Mouse (Mus musculus) heart, embryonic 16.5 days (tissue): ENCODE data around the gene Snn. TPM values are rescaled to one million over a fixed set of nuclear protein-coding genes. Genes with fewer than 3 reads are reported as not detected.

Source experiments
- ATAC-seq: fragments of 200-750 bp; cut with Nextera tagmentation; replicated peaks from 2 replicates; pipeline ENCODE4 v1.8.0; 2017; ENCODE audit warnings: moderate number of reproducible peaks; ENCODE audit not compliant: insufficient read depth, low FRiP score; ENCODE audit errors: extremely low read depth
- H3K27ac ChIP-seq: fragments of 300-500 bp; sonication (generic); 2 replicates; pipeline ENCODE4 v1.5.1; 2014; ENCODE audit warnings: mild to moderate bottlenecking, low read length, control low read depth, moderate library complexity
- H3K27me3 ChIP-seq: fragments of 300-500 bp; sonication (generic); 2 replicates; pipeline ENCODE4 v1.6.1; 2014; ENCODE audit warnings: low read length, mixed read lengths; ENCODE audit not compliant: control insufficient read depth, insufficient read depth
- H3K36me3 ChIP-seq: fragments of 300-500 bp; sonication (generic); 2 replicates; pipeline ENCODE4 v1.6.1; 2014; ENCODE audit not compliant: control insufficient read depth, insufficient read depth
- H3K4me1 ChIP-seq: fragments of 300-500 bp; sonication (generic); 2 replicates; pipeline ENCODE4 v1.6.1; 2014; ENCODE audit warnings: low read length, mixed read lengths; ENCODE audit not compliant: control insufficient read depth, insufficient read depth
- H3K4me2 ChIP-seq: fragments of 300-500 bp; sonication (generic); 2 replicates; pipeline ENCODE4 v1.6.1; 2014; ENCODE audit warnings: low read depth, mild to moderate bottlenecking, control low read depth, low read length
- H3K4me3 ChIP-seq: fragments of 300-500 bp; sonication (generic); 2 replicates; pipeline ENCODE4 v1.5.1; 2014; ENCODE audit warnings: mild to moderate bottlenecking, control low read depth, low read length
- H3K9ac ChIP-seq: fragments of 300-500 bp; sonication (generic); 2 replicates; pipeline ENCODE4 v1.6.1; 2014; ENCODE audit warnings: low read length, control low read depth
- H3K9me3 ChIP-seq: fragments of 300-500 bp; sonication (generic); replicated peaks from 2 replicates; pipeline ENCODE4 v1.6.1; 2016; ENCODE audit warnings: low read length; ENCODE audit not compliant: control insufficient read depth
- WGBS: fragments of 180-500 bp; shearing (Covaris S2); extraction: QIAGEN DNeasy Blood & Tissue Kit; methylation state at CpG from one replicate; pipeline ENCODE4 v1.1.7; 2014; 5-methylcytosine and 5-hydroxymethylcytosine counted together
- polyA plus RNA-seq: library from polyadenylated mRNA; unstranded; fragments of >200 nt; fragmentation: Nextera tagmentation; extraction: Ambion mirVana; gene quantifications from 2 replicates; pipeline ENCODE4 v1.2.1, GENCODE M21; 2015

The Snn gene
- polyA plus RNA-seq, 1 experiment from 2014 or later, result 49.2 TPM

GRCm38 (mm10) chr16:11109198-11109740 is 48.5 kb downstream of the Snn start:
- Histone ChIP-seq H3K27me3 (no peaks in the 10 kb centered on the region), H3K9me3 (no peaks in the 10 kb centered on the region), H3K27ac (no peak overlapping the region), H3K9ac (no peak overlapping the region), H3K4me2 (no peak overlapping the region), H3K4me1 (no peaks in the 10 kb centered on the region), H3K4me3 (no peak overlapping the region), H3K36me3 (0 out of 2 replicates have a peak, but pooled peaks cover 5% of the 10 kb centered on the region)
- ATAC-seq, result no peak
- WGBS, result 71% methylated on average over 4 of the region's 4 CpGs

- Histone ChIP-seq H3K9me3 (no peaks in the 10 kb centered on the region), H3K4me3 (no peak overlapping the region), H3K36me3 (peaks cover 16% of the 10 kb centered on the region; the same call in 1 of the 2 replicates), H3K9ac (no peak overlapping the region), H3K4me2 (no peak overlapping the region), H3K27me3 (no peaks in the 10 kb centered on the region), H3K4me1 (no peaks in the 10 kb centered on the region), H3K27ac (no peak overlapping the region)
- ATAC-seq, result no peak
- WGBS, result 93% methylated on average over 2 of the region's 2 CpGs
Measured at GRCm38 (mm10) chr16:11122625-11123024, 61.9 kb downstream of the Snn start.

- no peak overlapping the region for H3K9ac ChIP-seq
- peaks cover 21% of the 10 kb centered on the region; the same call in 1 of the 2 replicates for H3K36me3 ChIP-seq
- WGBS, result 93% methylated on average over 1 of the region's 1 CpGs
- no peaks in the 10 kb centered on the region for H3K27me3 ChIP-seq
- no peak overlapping the region for H3K27ac ChIP-seq
- H3K4me2 ChIP-seq, result no peak overlapping the region
- no peak overlapping the region for H3K4me3 ChIP-seq
- H3K9me3 ChIP-seq, result no peaks in the 10 kb centered on the region
- no peak for ATAC-seq
- H3K4me1 ChIP-seq, result no peaks in the 10 kb centered on the region
Measured at GRCm38 (mm10) chr16:11124110-11124509, 63.4 kb downstream of the Snn start.

Other genes with a start within 250 kb of the Snn start
- gene Gm11172, start 248.0 kb upstream of the Snn start, polyA plus RNA-seq, result not detected in 2 replicates
- 2.8 and 3.0 TPM in 2 replicates for gene Rmi2, start 225.9 kb upstream of the Snn start, polyA plus RNA-seq
- 76.6 and 78.7 TPM in 2 replicates for gene Litaf, start 5.2 kb downstream of the Snn start, polyA plus RNA-seq
- gene Txndc11, start 73.7 kb downstream of the Snn start, polyA plus RNA-seq, result 28.6 and 29.6 TPM in 2 replicates
- gene Zc3h7a, start 115.4 kb downstream of the Snn start, polyA plus RNA-seq, result 66.8 and 79.1 TPM in 2 replicates
- 113 and 144 TPM in 2 replicates for gene Rsl1d1, start 142.4 kb downstream of the Snn start, polyA plus RNA-seq
- gene Gspt1, start 193.4 kb downstream of the Snn start, polyA plus RNA-seq, result 42.6 and 45.4 TPM in 2 replicates